Mouse (Mus musculus) ES-Bruce4 (cell line): ENCODE data around the gene Nrip3. TPM values are rescaled to one million over a fixed set of nuclear protein-coding genes. Genes with fewer than 3 reads are reported as not detected.
A peak's percentile ranks its signal among the peaks of the same experiment; 100 is the strongest.

ENCODE experiments used
- H3K27ac ChIP-seq: 2 replicates; pipeline ENCODE4 v1.5.1; 2012; ENCODE audit warnings: low read length, inconsistent platforms; ENCODE audit not compliant: insufficient read depth
- H3K27me3 ChIP-seq: 2 replicates; pipeline ENCODE4 v1.6.1; 2012; ENCODE audit warnings: mild to moderate bottlenecking, low read length, inconsistent platforms; ENCODE audit not compliant: control insufficient read depth, poor library complexity, insufficient read depth, severe bottlenecking
- H3K36me3 ChIP-seq: 2 replicates; pipeline ENCODE4 v1.6.1; 2012; ENCODE audit warnings: inconsistent platforms, mild to moderate bottlenecking, low read length, moderate library complexity; ENCODE audit not compliant: control insufficient read depth, poor library complexity, insufficient read depth, severe bottlenecking
- H3K4me1 ChIP-seq: one replicate; pipeline ENCODE4 v1.8.1; 2011; ENCODE audit warnings: low read length; ENCODE audit not compliant: control insufficient read depth, insufficient read depth
- H3K4me3 ChIP-seq: 2 replicates; pipeline ENCODE4 v1.5.1; 2011; ENCODE audit warnings: low read depth, mild to moderate bottlenecking, low read length
- H3K9ac ChIP-seq: 2 replicates; pipeline ENCODE4 v1.6.1; 2012; ENCODE audit warnings: low read depth, mild to moderate bottlenecking, inconsistent platforms; ENCODE audit not compliant: poor library complexity, severe bottlenecking
- H3K9me3 ChIP-seq: replicated peaks from 2 replicates; pipeline ENCODE4 v1.6.1; 2012; ENCODE audit warnings: mild to moderate bottlenecking, low read length, inconsistent platforms; ENCODE audit not compliant: control insufficient read depth, poor library complexity, insufficient read depth, severe bottlenecking
- CTCF ChIP-seq: IDR thresholded peaks from one replicate; pipeline ENCODE4 v1.8.1; 2011; ENCODE audit warnings: low read depth, low read length
- EP300 ChIP-seq: IDR thresholded peaks from 2 replicates; pipeline ENCODE4 v1.6.1; 2011; ENCODE audit warnings: low read depth, low read length; ENCODE audit not compliant: insufficient read depth
- POLR2A ChIP-seq: IDR thresholded peaks from one replicate; pipeline ENCODE4 v1.8.1; 2011; ENCODE audit warnings: low read length; ENCODE audit not compliant: insufficient read depth
- polyA plus RNA-seq: library from polyadenylated mRNA; stranded (reverse); fragments of >200 nt; gene quantifications from 2 replicates; pipeline ENCODE4 v1.2.4, GENCODE M21; 2011; ENCODE audit warnings: low read depth; ENCODE audit not compliant: missing spikeins, insufficient read depth, insufficient read length

Nrip3 gene
- polyA plus RNA-seq, 1 experiment: 1.6 TPM

- Histone ChIP-seq H3K27ac (no peak overlapping the region), H3K4me1 (no peaks in the 10 kb centered on the region), H3K36me3 (no peaks in the 10 kb centered on the region), H3K4me3 (no peak overlapping the region), H3K9me3 (no peaks in the 10 kb centered on the region), H3K27me3 (no peaks in the 10 kb centered on the region), H3K9ac (no peak overlapping the region)
- TF ChIP-seq CTCF: no peak
- TF ChIP-seq EP300: no peak
- no peak for TF ChIP-seq POLR2A
These were observed 17.8 kb downstream of the Nrip3 start for GRCm38 (mm10) chr7:109764009-109764408.

GRCm38 (mm10) chr7:109756291-109756690, 25.5 kb downstream of the Nrip3 start:
- H3K9me3 ChIP-seq: no peaks in the 10 kb centered on the region
- H3K9ac ChIP-seq: no peak overlapping the region
- no peaks in the 10 kb centered on the region for H3K27me3 ChIP-seq
- TF ChIP-seq POLR2A (no peak), CTCF (no peak)
- H3K4me3 ChIP-seq: no peak overlapping the region
- H3K36me3 ChIP-seq: no peaks in the 10 kb centered on the region
- H3K27ac ChIP-seq: no peak overlapping the region
- no peaks in the 10 kb centered on the region for H3K4me1 ChIP-seq

GRCm38 (mm10) chr7:109754034-109754433, 27.8 kb downstream of the Nrip3 start:
- no peak overlapping the region for H3K9ac ChIP-seq
- TF ChIP-seq CTCF (no peak), EP300 (no peak), POLR2A (no peak)
- no peaks in the 10 kb centered on the region for H3K4me1 ChIP-seq
- no peak overlapping the region for H3K4me3 ChIP-seq
- H3K27me3 ChIP-seq: no peaks in the 10 kb centered on the region
- no peaks in the 10 kb centered on the region for H3K36me3 ChIP-seq
- H3K27ac ChIP-seq: no peak overlapping the region
- H3K9me3 ChIP-seq: no peaks in the 10 kb centered on the region

- Histone ChIP-seq H3K9ac (peak within 1 kb of the TSS; percentile 88), H3K36me3 (no peaks in the 10 kb centered on the region), H3K4me1 (no peaks in the 10 kb centered on the region), H3K9me3 (no peaks in the 10 kb centered on the region), H3K27me3 (no peaks in the 10 kb centered on the region), H3K4me3 (peak within 1 kb of the TSS; percentile 90), H3K27ac (no peak within 1 kb of the TSS)
- TF ChIP-seq EP300 (no peak), CTCF (no peak), POLR2A (no peak)
These were observed 29.6 kb downstream of the Nrip3 start, which contains the start of gene Tmem9b for GRCm38 (mm10) chr7:109752008-109752925. Gene Tmem9b, minus strand, starts transcription at chr7:109752875.

GRCm38 (mm10) chr7:109751427-109752007, 30.3 kb downstream of the Nrip3 start:
- Histone ChIP-seq H3K36me3 (no peaks in the 10 kb centered on the region), H3K9me3 (no peaks in the 10 kb centered on the region), H3K27me3 (no peaks in the 10 kb centered on the region), H3K4me3 (peak overlapping the region; percentile 90), H3K27ac (no peak overlapping the region), H3K9ac (peak overlapping the region; percentile 88), H3K4me1 (no peaks in the 10 kb centered on the region)
- TF ChIP-seq CTCF (no peak), EP300 (no peak), POLR2A (no peak)

- Histone ChIP-seq H3K4me3 (no peak overlapping the region), H3K4me1 (no peaks in the 10 kb centered on the region), H3K27ac (no peak overlapping the region), H3K9me3 (no peaks in the 10 kb centered on the region), H3K9ac (no peak overlapping the region), H3K36me3 (no peaks in the 10 kb centered on the region), H3K27me3 (no peaks in the 10 kb centered on the region)
- TF ChIP-seq EP300 (no peak), POLR2A (no peak), CTCF (no peak)
These were observed 34.1 kb downstream of the Nrip3 start for GRCm38 (mm10) chr7:109747747-109748146.
